Mouse (Mus musculus): ENCODE measurements around the gene Ddit4l.
"Not testable (repeated sequence)": the region's sequence is repeated elsewhere in the genome, so short reads cannot be mapped to it uniquely, and the experiment has no call there.

The Ddit4l gene

DNA sequence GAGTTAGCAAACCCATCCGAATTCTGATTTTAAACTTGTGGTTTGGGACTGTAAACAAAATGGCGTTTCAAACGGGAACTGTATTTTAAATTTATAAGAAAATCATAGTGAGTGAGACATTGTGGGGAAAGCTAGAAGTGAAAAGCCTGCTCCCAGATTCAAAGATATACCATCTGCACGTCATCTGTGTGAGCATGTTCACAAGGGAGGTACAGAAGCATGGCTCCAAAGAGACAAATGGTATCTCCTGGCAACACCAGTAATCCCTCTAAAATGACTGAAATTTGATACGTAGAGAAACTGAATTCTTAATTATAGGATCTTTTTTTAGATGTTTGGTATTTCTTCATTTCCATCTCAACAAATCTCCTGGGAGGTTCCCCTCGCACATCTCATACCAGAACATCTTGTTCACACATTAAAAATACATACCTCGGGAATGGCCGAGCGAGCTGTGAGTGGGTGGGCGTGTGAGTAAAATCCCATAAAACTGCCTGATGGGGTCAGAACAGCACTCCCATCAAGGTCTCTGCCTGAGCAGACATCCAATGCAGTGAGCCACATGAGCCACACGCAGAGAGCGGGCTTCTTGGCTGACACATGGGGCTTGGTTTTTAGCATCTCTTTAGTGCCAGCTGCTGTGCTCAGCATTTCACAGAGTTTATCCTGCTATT, 26.2 kb downstream of the Ddit4l start:
- DNase-seq (ENCODE audit: low read depth, low spot score), result no peak

DNA sequence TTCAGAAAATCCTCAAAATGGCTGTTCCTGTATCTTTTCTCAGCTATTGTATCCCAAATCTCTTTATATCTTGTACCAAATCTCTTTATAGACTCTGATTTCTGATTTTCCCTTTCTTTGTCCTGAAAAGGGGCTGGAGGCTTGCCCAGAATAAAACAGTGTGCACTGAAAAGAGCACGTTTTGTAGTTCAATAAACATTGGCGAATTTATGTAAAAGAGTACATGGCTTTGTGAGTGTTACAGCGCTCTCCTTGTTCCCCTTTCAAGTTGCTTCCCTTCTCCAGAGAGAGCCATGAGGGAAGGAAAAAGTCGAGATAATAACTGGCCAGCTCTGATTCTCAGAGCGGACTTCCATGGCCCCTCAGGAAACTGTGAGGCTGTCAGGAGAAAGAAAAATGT, 27.7 kb downstream of the Ddit4l start:
- no peak for DNase-seq (ENCODE audit: low read depth, low spot score)

DNA sequence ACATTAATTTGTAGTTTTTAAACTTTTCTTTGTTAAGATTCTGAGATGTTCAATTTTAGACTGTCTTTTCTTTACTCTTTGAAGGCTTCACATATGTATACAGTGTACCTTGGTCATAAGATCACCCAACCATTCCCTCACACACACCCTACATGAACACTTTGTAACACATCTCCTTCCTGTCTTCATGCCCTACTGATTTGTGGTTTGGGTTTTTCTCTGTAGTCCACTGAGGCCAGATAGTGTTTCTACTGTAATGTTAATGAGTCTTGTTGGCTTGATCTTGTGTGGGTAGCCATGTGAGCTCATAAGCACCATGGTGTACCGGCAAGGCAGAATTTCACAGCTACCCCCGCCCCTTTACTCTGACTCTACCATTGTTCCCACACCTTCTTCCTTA, 31.4 kb downstream of the Ddit4l start:
- no peak for DNase-seq (ENCODE audit: low read depth, low spot score)

DNA sequence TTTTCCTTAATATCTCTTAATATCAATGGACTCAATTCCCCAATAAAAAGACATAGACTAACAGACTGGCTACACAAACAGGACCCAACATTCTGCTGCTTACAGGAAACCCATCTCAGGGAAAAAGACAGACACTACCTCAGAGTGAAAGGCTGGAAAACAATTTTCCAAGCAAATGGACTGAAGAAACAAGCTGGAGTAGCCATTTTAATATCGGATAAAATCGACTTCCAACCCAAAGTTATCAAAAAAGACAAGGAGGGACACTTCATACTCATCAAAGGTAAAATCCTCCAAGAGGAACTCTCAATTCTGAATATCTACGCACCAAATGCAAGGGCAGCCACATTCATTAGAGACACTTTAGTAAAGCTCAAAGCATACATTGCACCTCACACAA, 49.8 kb downstream of the Ddit4l start, which contains the start of gene Gm21962:
Gene Gm21962 (plus strand): TSS at position 301 of the 400 bp plus-strand sequence.
- DNase-seq (ENCODE audit: low read depth, low spot score), result not testable (repeated sequence)

All from retina, postnatal 7 days (tissue).